Mouse (Mus musculus) hindbrain, postnatal 0 days (tissue): ENCODE data around the gene Frem2. TPM values are rescaled to one million over a fixed set of nuclear protein-coding genes. Genes with fewer than 3 reads are reported as not detected.

Source experiments
- ATAC-seq: fragments of 200-750 bp; cut with Nextera tagmentation; 2 replicates; pipeline ENCODE4 v1.8.0; 2017; ENCODE audit warnings: mild to moderate bottlenecking, moderate TSS enrichment, moderate library complexity
- DNase-seq: peaks from one replicate; pipeline ENCODE4 v3.0.0-alpha.2; 2015; ENCODE audit warnings: low spot score
- H3K27ac ChIP-seq: fragments of 300-500 bp; sonication (generic); 2 replicates; pipeline ENCODE4 v1.5.1; 2014; ENCODE audit warnings: mild to moderate bottlenecking
- H3K27me3 ChIP-seq: fragments of 300-500 bp; sonication (generic); 2 replicates; pipeline ENCODE4 v1.6.1; 2014; ENCODE audit warnings: low read length, mixed read lengths; ENCODE audit not compliant: insufficient read depth
- H3K36me3 ChIP-seq: fragments of 300-500 bp; sonication (generic); 2 replicates; pipeline ENCODE4 v1.6.1; 2014; ENCODE audit warnings: low read length, mixed read lengths; ENCODE audit not compliant: insufficient read depth
- H3K4me1 ChIP-seq: fragments of 300-500 bp; sonication (generic); 2 replicates; pipeline ENCODE4 v1.6.1; 2014; ENCODE audit warnings: antibody characterized with exemption, low read length, mixed read lengths; ENCODE audit not compliant: insufficient read depth
- H3K4me2 ChIP-seq: fragments of 300-500 bp; sonication (generic); 2 replicates; pipeline ENCODE4 v1.6.1; 2014; ENCODE audit warnings: low read depth, mild to moderate bottlenecking, low read length, moderate library complexity, mixed read lengths
- H3K4me3 ChIP-seq: fragments of 300-500 bp; sonication (generic); 2 replicates; pipeline ENCODE4 v1.5.1; 2014; ENCODE audit warnings: low read length
- H3K9ac ChIP-seq: fragments of 300-500 bp; sonication (generic); replicated peaks from 2 replicates; pipeline ENCODE4 v1.6.1; 2014; ENCODE audit warnings: mild to moderate bottlenecking, low read length, moderate library complexity, mixed read lengths
- H3K9me3 ChIP-seq: fragments of 300-500 bp; sonication (generic); 2 replicates; pipeline ENCODE4 v1.6.1; 2016; ENCODE audit warnings: low read length, mixed read lengths
- CTCF ChIP-seq: IDR thresholded peaks from 2 replicates; pipeline ENCODE4 v1.5.1; 2016; ENCODE audit warnings: antibody characterized with exemption, control low read depth, low read depth
- WGBS: fragments of 180-500 bp; shearing (Covaris S2); extraction: QIAGEN DNeasy Blood & Tissue Kit; methylation state at CpG from one replicate; pipeline ENCODE4 v1.1.7; 2014; 5-methylcytosine and 5-hydroxymethylcytosine counted together
- polyA plus RNA-seq: library from polyadenylated mRNA; unstranded; fragments of >200 nt; fragmentation: Nextera tagmentation; extraction: Ambion mirVana; gene quantifications from 2 replicates; pipeline ENCODE4 v1.2.1, GENCODE M21; 2015
- total RNA-seq: library from RNA; depleted of rRNA; stranded (reverse); fragments of >200 nt; gene quantifications from 2 replicates; pipeline ENCODE4 v1.2.3, GENCODE M21; 2014

Frem2 gene
- total and polyA plus RNA-seq, 2 experiments from 2014 or later, result 1.7 to 17.6 TPM

DNA sequence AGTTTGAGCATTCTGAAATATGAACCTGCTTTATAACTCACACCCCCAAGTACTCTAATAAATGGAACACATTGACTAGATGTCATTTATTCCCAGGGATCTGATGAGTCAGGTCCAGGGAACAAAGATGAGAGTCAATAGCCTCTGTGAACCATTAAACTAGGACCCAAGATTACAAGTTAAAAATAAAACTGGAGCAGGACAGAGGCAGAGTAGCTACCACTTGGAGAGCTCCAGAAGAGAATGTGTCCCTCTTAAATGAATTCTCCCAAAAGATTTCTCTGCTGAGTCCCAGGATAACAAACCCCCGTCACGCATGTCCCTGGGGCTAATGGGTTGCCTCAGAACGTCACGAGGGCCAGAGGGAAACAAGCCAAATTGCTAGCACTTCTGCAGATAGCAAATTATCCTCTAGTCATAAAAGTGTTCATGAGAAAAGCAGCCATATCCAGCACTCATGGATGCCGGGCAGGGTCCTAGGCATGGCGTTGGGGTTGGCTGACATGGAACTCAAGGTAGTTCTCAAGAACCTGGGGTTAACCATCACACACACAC is 158.7 kb downstream of the Frem2 start:
- no peak overlapping the region for H3K9ac ChIP-seq
- H3K4me2 ChIP-seq, result no peak overlapping the region
- H3K36me3 ChIP-seq, result no peaks in the 10 kb centered on the region
- WGBS, result 76% methylated on average over 6 of the region's 6 CpGs
- no peak for TF ChIP-seq CTCF
- no peaks in the 10 kb centered on the region for H3K4me1 ChIP-seq
- no peak overlapping the region for H3K4me3 ChIP-seq
- DNase-seq, result no peak
- H3K9me3 ChIP-seq, result no peaks in the 10 kb centered on the region
- no peaks in the 10 kb centered on the region for H3K27me3 ChIP-seq
- H3K27ac ChIP-seq, result no peak overlapping the region
- no peak for ATAC-seq

DNA sequence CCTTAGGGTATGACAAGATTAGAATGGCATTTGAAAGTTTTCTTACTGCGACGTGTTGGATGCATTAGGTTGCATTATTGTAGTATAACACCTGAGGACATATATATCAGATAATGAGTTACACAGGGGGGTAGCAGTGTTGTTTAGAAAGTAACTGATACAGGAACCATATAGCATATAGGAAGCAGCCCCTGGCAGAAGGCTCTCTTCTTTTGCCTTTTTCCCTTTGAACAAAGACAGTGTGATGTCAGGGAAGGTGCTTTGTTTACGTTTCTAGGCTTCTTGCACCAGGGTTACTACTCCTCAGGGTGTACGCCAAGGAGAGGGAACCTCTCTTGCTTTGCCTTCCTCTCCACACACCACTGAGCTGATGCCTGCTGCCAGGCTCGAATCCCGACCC is 168.8 kb downstream of the Frem2 start, which contains the start of gene Stoml3:
Stoml3 (plus strand) TSS at position 301 of the 400 bp plus-strand sequence.
- Histone ChIP-seq H3K27ac (no peak within 1 kb of the TSS), H3K4me3 (no peak within 1 kb of the TSS), H3K9ac (no peak within 1 kb of the TSS), H3K36me3 (no peaks in the 10 kb centered on the region), H3K4me2 (no peak within 1 kb of the TSS), H3K9me3 (no peaks in the 10 kb centered on the region), H3K4me1 (no peaks in the 10 kb centered on the region), H3K27me3 (no peaks in the 10 kb centered on the region)
- WGBS, result 74% methylated on average over 6 of the region's 6 CpGs
- DNase-seq (no peak), ATAC-seq (no peak)
- no peak for TF ChIP-seq CTCF

DNA sequence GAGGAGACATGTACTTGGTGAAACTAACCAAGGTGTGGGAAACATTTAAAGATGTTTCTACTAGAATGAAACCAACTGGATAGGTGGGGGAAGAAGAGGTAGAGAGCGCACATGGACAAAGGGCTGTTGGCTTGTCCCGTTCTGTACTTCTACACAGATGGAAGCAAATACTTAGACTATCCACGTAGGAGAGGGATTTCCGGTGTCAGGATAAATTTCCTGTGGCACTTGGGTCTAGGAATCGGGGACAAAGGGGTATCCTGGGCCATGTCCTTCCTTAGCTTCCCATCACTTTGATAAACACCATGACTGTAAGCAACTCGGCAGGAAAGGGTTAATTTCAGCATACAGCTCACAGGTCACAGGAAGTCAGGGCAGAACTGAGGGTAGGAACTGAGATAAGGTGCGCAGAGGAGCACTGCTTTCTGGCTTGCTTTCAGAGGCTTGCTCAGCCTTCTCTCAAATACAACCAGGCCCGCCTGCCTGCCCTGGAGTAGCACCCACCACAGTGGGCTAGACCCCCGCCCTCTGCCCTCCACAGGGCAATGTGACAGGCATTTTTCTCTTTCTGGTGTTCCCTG is 170.1 kb downstream of the Frem2 start:
- H3K36me3 ChIP-seq, result no peaks in the 10 kb centered on the region; the same call in 1 of the 2 replicates
- no peaks in the 10 kb centered on the region for H3K4me1 ChIP-seq
- ATAC-seq (no peak), DNase-seq (no peak)
- H3K4me3 ChIP-seq, result no peak overlapping the region
- H3K9me3 ChIP-seq, result no peaks in the 10 kb centered on the region
- no peak overlapping the region for H3K4me2 ChIP-seq
- no peaks in the 10 kb centered on the region for H3K27me3 ChIP-seq
- 80% methylated on average over 9 of the region's 9 CpGs for WGBS
- H3K27ac ChIP-seq, result no peak overlapping the region
- no peak overlapping the region for H3K9ac ChIP-seq
- no peak for TF ChIP-seq CTCF

DNA sequence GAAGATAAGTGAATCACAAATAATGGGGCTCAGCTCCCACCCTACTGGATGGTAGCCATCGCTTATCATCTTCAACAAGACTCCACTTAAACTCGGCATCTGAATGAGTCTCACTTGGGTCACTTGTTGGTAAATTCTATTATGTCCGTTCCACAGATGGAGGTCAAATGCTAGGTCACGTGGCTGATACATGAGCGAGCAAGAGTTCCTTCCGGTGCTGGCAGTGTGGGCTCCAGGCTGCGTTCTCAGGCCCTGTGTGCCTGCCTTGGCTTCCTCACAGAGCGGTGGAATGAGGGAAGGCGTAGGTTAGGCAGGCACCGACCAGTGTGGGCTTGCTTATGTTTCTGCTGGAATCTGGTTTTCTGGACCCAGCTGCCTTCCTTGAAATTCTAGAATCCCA is 170.6 kb downstream of the Frem2 start:
- Histone ChIP-seq H3K4me1 (no peaks in the 10 kb centered on the region), H3K9ac (no peak overlapping the region), H3K27me3 (no peaks in the 10 kb centered on the region), H3K4me2 (no peak overlapping the region), H3K4me3 (no peak overlapping the region), H3K36me3 (no peaks in the 10 kb centered on the region; the same call in 1 of the 2 replicates), H3K9me3 (no peaks in the 10 kb centered on the region), H3K27ac (no peak overlapping the region)
- 82% methylated on average over 10 of the region's 10 CpGs for WGBS
- ATAC-seq (no peak), DNase-seq (no peak)
- TF ChIP-seq CTCF, result no peak

DNA sequence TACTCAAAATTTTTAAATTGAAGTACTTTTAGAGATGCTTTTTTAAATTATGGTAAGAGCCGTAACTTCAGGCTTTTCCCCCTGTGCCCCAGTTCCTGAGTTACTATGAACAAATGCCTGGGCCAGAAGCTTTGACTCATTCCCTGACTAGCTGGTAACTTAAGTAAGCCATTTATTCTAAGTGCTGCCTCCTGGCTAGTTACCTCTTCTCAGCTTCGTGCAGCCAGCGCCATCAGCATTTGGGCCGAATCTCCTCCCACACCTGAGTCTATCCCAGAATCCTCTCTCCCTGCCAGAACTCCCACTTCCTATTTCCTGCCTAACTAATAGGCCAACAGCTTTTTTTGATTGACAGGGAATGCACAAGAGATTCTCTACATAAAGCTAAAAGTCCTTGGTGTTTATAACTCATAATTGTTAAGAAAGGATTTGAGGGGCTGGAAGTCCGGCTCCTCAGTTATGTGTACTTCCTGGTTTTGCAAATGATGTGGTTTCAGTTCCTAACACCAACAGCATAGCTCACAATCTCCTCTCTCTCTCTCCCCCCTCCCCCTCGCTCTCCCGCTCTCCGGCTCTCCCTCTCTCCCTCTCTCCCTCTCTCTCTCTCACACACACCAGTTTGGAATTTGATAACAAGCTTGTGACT is 173.6 kb downstream of the Frem2 start:
- no peaks in the 10 kb centered on the region for H3K9me3 ChIP-seq
- ATAC-seq (no peak), DNase-seq (no peak)
- no peak overlapping the region for H3K9ac ChIP-seq
- H3K4me3 ChIP-seq, result no peak overlapping the region
- WGBS, result 93% methylated on average over 8 of the region's 8 CpGs
- H3K27me3 ChIP-seq, result no peaks in the 10 kb centered on the region
- no peak for TF ChIP-seq CTCF
- H3K36me3 ChIP-seq, result peaks cover 14% of the 10 kb centered on the region; the same call in 1 of the 2 replicates
- no peaks in the 10 kb centered on the region for H3K4me1 ChIP-seq
- H3K27ac ChIP-seq, result no peak overlapping the region
- H3K4me2 ChIP-seq, result no peak overlapping the region

DNA sequence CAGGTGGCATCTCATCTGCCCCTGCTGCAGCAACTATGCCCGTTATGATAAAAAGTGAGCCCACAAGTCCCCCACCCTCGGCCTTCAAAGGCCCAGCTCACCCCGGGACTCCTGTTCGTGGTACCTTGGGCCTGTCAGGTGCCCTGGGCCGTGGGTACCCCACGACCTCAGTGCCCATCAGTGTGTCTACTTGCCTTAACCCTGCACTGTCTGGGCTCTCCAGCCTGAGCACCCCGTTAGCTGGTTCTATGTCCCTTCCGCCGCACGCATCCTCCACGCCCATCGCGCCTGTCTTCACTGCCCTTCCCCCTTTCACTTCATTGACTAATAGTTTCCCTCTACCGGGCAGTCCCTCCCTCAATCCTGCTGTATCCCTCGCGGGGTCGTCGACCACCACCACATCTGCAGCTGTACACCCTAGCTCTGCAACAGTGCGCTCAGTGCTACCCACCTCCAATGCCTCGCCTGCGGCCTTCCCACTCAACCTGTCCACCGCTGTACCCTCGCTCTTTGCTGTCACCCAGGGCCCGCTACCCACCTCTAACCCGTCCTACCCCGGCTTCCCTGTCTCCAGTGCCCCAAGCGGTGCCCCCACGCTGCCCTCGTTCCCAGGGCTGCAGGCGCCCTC is 178.6 kb downstream of the Frem2 start:
- 96% methylated on average over 30 of the region's 30 CpGs for WGBS
- H3K4me1 ChIP-seq, result no peaks in the 10 kb centered on the region
- peaks cover 49% of the 10 kb centered on the region for H3K36me3 ChIP-seq
- H3K9ac ChIP-seq, result no peak overlapping the region
- H3K27me3 ChIP-seq, result no peaks in the 10 kb centered on the region
- no peaks in the 10 kb centered on the region for H3K9me3 ChIP-seq
- no peak overlapping the region for H3K4me2 ChIP-seq
- TF ChIP-seq CTCF, result no peak
- ATAC-seq (no peak), DNase-seq (no peak)
- no peak overlapping the region for H3K27ac ChIP-seq
- H3K4me3 ChIP-seq, result no peak overlapping the region
